Mouse (Mus musculus): ENCODE data around the gene Il12rb1.

The Il12rb1 gene

GRCm38 (mm10) chr8:70808239-70808638, at the start of gene Il12rb1:
Gene Il12rb1 (plus strand): TSS chr8:70808449.
- DNase-seq (ENCODE audit: low read depth), result no peak

- no peak for DNase-seq (ENCODE audit: low read depth)
Observed at GRCm38 (mm10) chr8:70758616-70759561, 49.4 kb upstream of the Il12rb1 start.

GRCm38 (mm10) chr8:70760350-70760749, 47.9 kb upstream of the Il12rb1 start:
- DNase-seq (ENCODE audit: low read depth), result no peak

GRCm38 (mm10) chr8:70760775-70761406, 47.4 kb upstream of the Il12rb1 start, which contains the start of gene Mpv17l2:
Gene Mpv17l2 (minus strand): TSS chr8:70760946.
- peak; percentile 98 for DNase-seq (ENCODE audit: low read depth)

GRCm38 (mm10) chr8:70762118-70762517, 46.1 kb upstream of the Il12rb1 start:
- no peak for DNase-seq (ENCODE audit: low read depth)

- no peak for DNase-seq (ENCODE audit: low read depth)
Observed at GRCm38 (mm10) chr8:70763354-70763753, 44.9 kb upstream of the Il12rb1 start.

GRCm38 (mm10) chr8:70764026-70764425, 44.2 kb upstream of the Il12rb1 start:
- DNase-seq (ENCODE audit: low read depth), result no peak

- DNase-seq (ENCODE audit: low read depth), result no peak
Observed at GRCm38 (mm10) chr8:70764676-70765075, 43.6 kb upstream of the Il12rb1 start.

- no peak for DNase-seq (ENCODE audit: low read depth)
Observed at GRCm38 (mm10) chr8:70765329-70765728, 42.9 kb upstream of the Il12rb1 start.

- no peak for DNase-seq (ENCODE audit: low read depth)
Observed at GRCm38 (mm10) chr8:70765838-70766570, 42.2 kb upstream of the Il12rb1 start.

GRCm38 (mm10) chr8:70766571-70767440, 41.4 kb upstream of the Il12rb1 start:
- DNase-seq (ENCODE audit: low read depth), result no peak

GRCm38 (mm10) chr8:70767503-70767902, 40.7 kb upstream of the Il12rb1 start:
- no peak for DNase-seq (ENCODE audit: low read depth)

GRCm38 (mm10) chr8:70768231-70768776, 39.9 kb upstream of the Il12rb1 start:
- DNase-seq (ENCODE audit: low read depth), result no peak

GRCm38 (mm10) chr8:70768956-70769355, 39.3 kb upstream of the Il12rb1 start:
- no peak for DNase-seq (ENCODE audit: low read depth)

GRCm38 (mm10) chr8:70769359-70769758, 38.9 kb upstream of the Il12rb1 start:
- peak; percentile 79 for DNase-seq (ENCODE audit: low read depth)

GRCm38 (mm10) chr8:70769858-70770257, 38.4 kb upstream of the Il12rb1 start:
- DNase-seq (ENCODE audit: low read depth), result no peak

- DNase-seq (ENCODE audit: low read depth), result no peak
Observed at GRCm38 (mm10) chr8:70770748-70771147, 37.5 kb upstream of the Il12rb1 start.

- no peak for DNase-seq (ENCODE audit: low read depth)
Observed at GRCm38 (mm10) chr8:70771217-70771616, 37.0 kb upstream of the Il12rb1 start.

GRCm38 (mm10) chr8:70772075-70772474, 36.2 kb upstream of the Il12rb1 start:
- DNase-seq (ENCODE audit: low read depth), result no peak

- no peak for DNase-seq (ENCODE audit: low read depth)
Observed at GRCm38 (mm10) chr8:70772890-70773289, 35.4 kb upstream of the Il12rb1 start.

- no peak for DNase-seq (ENCODE audit: low read depth)
Observed at GRCm38 (mm10) chr8:70773410-70773809, 34.8 kb upstream of the Il12rb1 start.

Data from fibroblast of lung, adult 2 months (primary cell).